Mouse (Mus musculus): ENCODE results near the gene Hscb.
"Not testable (repeated sequence)": the region's sequence is repeated elsewhere in the genome, so short reads cannot be mapped to it uniquely, and the experiment has no call there.

Hscb gene

GRCm38 (mm10) chr5:110839678-110840365 lies at the start of gene Hscb, which contains the start of gene Chek2:
Gene Hscb, minus strand, starts transcription at chr5:110839777.
Gene Chek2, plus strand, starts transcription at chr5:110839979.
- peak; percentile 99 for DNase-seq (ENCODE audit: low spot score in 2 of 2)

GRCm38 (mm10) chr5:110888596-110888995 lies 49.0 kb upstream of the Hscb start:
- DNase-seq (ENCODE audit: low spot score in 2 of 2) = no peak

GRCm38 (mm10) chr5:110879584-110880374 lies 40.2 kb upstream of the Hscb start, which contains the start of gene Ttc28:
Gene Ttc28, plus strand, starts transcription at chr5:110879803.
- DNase-seq (ENCODE audit: low spot score in 2 of 2) = peak; percentile 90 to 91

- no peak for DNase-seq (ENCODE audit: low spot score in 2 of 2)
Measured at GRCm38 (mm10) chr5:110879042-110879441, 39.5 kb upstream of the Hscb start.

GRCm38 (mm10) chr5:110878526-110878925 lies 38.9 kb upstream of the Hscb start:
- DNase-seq (ENCODE audit: low spot score in 2 of 2) = not testable (repeated sequence)

DNA sequence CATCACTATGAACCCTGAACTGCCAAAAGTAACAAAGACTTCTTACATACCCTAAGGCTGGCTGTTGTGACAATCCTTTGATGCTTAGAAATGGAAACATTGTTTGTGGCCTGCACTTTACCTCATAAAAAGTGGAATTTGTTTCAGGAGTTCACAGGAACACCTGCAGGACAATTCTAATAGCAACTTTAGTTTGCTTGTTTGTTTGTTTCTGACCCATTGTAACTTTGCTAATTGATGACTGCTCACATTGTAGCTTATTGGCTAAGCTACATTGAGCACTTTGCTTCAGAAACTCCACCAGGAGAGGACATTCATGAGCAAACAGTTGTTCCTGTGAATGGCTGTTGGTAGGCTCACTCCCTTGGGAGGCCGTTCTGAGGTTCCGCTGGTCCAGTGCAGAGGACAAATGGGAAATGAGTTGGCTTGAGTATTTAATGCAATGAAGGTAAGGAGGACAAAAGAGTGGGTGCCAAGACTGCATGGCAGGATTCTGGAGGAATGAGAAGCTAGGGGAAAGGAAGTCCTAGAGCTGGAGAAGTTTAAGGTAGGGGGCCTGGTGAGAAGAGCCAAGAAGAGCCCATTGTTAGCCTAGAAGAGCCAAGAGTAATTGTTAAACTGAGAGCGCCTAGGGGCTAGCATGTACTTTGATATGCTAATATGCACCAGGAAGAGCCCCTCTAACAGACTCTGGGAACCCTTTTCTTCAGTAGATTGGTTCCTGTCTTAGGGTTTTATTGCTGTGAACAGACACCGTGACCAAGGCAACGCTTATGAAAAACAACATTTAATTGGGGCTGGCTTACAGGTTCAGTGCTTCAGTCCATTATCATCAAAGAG lies 38.3 kb upstream of the Hscb start:
- no peak for DNase-seq (ENCODE audit: low spot score in 2 of 2)

DNA sequence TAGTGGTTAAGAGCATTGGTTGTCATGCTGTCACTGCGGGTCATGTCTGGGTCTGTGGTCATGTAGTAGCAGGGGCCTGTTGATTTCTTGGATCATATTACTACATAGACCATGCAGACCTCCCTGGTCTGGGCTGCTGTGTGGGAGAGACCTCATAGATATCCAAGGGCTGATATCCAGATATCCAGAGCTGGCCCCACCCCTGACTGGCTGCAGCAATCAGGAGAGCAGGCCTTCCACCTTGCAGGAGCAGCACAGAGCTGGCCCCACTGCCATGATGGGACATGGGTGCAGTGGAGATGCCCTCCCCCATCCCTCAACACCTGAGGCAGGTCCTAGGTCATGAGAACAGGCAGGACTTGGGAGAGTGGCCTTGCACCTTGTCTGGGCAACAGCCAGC lies 35.7 kb upstream of the Hscb start:
- DNase-seq (ENCODE audit: low spot score in 2 of 2) = no peak

GRCm38 (mm10) chr5:110874711-110875110 lies 35.1 kb upstream of the Hscb start:
- no peak for DNase-seq (ENCODE audit: low spot score in 2 of 2)

GRCm38 (mm10) chr5:110873160-110873559 lies 33.6 kb upstream of the Hscb start:
- no peak for DNase-seq (ENCODE audit: low spot score in 2 of 2)

- DNase-seq (ENCODE audit: low spot score in 2 of 2) = peak; percentile 27 to 37
Measured at GRCm38 (mm10) chr5:110869242-110869669, 29.7 kb upstream of the Hscb start.

DNA sequence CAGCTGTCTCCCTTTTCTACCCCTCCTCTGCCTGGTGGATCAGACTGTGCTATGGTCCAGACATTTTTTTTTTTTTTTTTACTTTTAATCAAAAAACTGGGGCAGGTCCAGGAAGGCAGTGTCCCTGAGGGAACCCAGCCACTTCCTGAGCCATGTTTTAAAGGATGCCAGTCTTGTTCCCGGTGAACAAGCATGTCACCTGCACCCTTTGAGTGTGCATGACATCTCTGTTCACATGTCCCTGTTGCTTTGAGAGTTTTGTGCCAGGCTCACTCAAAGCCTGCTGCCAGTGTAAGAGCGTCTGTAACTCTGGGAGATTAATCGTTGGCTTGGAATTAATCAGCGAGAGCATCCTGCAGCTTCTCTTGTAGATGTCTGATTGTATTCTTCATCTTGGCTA lies 28.9 kb upstream of the Hscb start:
- DNase-seq (ENCODE audit: low spot score in 2 of 2) = no peak

DNA sequence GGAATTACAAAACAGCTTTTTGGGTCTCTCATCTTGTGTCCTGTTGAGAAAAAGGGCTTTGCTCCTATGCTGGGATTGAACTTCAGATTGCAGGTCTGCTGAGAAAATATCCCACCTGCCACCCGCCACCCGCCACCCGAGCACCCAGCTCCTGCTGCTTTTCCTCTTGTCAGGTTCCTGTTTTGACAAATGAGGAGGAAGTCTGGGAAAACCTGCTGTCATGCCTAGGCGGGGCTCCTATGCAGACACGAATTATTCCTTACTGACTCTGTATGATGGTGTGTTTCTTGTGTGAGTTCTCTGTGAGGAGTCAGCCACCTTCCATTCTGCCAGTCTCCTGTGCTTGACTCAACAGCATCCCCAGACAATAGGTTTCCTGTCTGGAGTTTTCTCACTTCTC lies 20.9 kb upstream of the Hscb start:
- DNase-seq (ENCODE audit: low spot score in 2 of 2) = peak in 1 of 2 experiments; percentile 23

DNA sequence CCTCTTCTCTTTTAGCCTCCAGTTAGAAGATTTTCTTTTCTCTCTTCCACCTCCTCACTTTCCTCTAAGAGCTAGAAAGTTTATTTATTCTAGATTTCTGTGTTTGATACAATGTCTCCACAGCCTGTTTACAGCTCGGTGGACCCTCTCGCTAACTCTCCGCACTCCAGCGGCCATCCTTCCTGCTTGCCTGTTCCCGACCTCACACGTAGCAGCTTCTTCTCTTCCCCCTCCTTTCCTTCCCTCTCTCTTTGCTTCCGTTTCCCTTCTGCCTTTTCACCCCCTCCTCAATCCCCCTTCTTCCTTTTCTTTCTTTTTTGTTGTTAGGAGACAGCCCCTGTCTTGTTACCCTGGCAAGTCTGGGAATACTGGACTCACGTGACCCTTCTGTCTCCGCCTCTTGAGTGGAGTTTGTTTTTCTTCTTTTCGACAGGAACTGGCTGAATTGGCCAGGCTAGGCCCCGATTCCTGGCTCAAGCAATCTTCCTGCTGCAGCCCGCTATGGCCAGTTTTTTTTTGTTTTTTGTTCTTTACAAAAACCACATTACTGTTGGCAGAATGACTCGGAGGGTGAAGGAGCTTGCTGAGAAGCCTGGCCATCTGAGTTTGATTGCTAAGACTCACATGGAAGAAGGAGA lies 19.6 kb upstream of the Hscb start:
- peak; percentile 85 to 90 for DNase-seq (ENCODE audit: low spot score in 2 of 2)

- peak; percentile 58 to 63 for DNase-seq (ENCODE audit: low spot score in 2 of 2)
Measured at GRCm38 (mm10) chr5:110857091-110857490, 17.5 kb upstream of the Hscb start.

GRCm38 (mm10) chr5:110852990-110853389 lies 13.4 kb upstream of the Hscb start:
- no peak for DNase-seq (ENCODE audit: low spot score in 2 of 2)

GRCm38 (mm10) chr5:110841046-110841862 lies 1.7 kb upstream of the Hscb start:
- DNase-seq (ENCODE audit: low spot score in 2 of 2) = no peak

DNA sequence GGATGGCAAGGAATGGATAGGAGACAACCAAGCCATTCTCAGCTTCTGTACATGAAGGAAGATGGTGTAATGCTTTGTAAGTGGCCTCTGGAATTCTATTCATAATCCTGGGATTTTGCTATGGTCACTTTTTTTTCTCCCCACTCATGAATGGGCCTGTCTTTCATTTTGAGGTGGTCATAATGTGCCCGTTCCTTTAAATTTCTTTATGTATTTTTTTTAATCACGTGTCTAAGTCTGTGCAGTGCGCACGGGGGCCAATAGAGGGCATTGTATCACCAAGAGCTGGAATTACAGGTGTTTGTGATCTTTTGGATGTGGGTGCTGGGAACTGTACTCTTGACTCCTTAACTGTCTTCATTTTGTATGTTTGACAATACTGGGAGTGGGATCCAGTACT lies 888 bp upstream of the Hscb start:
- DNase-seq (ENCODE audit: low spot score in 2 of 2) = peak in 1 of 2 experiments; percentile 35

- DNase-seq (ENCODE audit: low spot score in 2 of 2) = peak in 1 of 2 experiments; percentile 21
Measured at GRCm38 (mm10) chr5:110839038-110839677, 419 bp downstream of the Hscb start.

DNA sequence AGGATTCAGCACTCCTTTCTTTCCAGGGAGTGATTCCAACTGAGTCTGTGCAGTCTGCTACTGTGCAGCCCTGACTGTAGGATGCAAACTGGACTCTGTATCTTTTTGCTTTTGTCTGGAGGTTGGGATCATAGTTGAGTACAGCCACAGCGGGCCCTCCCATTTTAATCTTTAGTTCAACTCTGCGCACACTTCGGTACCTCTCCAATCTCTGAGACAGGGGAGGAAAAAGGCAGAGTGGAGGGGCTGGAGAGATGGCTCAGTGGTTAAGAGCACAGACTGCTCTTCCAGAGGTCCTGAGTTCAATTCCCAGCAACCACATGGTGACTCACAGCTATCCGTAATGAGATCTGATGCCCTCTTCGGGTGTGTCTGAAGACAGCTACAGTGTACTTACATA lies 1.6 kb downstream of the Hscb start:
- not testable (repeated sequence) for DNase-seq (ENCODE audit: low spot score in 2 of 2)

DNA sequence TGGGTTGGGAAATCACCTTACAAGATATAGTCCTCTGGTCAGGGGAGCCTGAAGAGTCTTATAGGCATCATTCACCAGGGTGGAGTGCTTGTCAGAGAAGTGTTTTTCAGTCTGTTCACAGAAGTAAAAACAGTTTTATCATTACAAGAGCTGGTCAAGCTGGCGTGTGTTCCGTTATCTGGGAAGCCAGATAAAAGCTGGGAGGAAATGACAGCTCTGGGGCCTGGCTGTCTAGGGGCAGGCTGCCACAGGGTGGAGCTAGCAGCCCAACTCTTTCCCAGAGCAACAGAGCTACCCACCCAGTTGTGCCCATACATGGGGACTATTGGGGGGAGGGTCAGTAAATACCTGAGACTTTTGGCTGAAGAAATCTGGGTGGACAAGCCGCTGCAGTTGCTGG lies 3.6 kb downstream of the Hscb start:
- DNase-seq (ENCODE audit: low spot score in 2 of 2) = peak; percentile 58 to 65
